Mouse (Mus musculus) liver, embryonic 12.5 days (tissue): ENCODE results near the gene Arntl. TPM values are rescaled to one million over a fixed set of nuclear protein-coding genes. Genes with fewer than 3 reads are reported as not detected.

ENCODE experiments used
- ATAC-seq: fragments of 200-750 bp; cut with Nextera tagmentation; 2 replicates; pipeline ENCODE4 v1.8.0; 2017; ENCODE audit warnings: moderate number of reproducible peaks, mild to moderate bottlenecking, moderate library complexity
- H3K27ac ChIP-seq: fragments of 300-500 bp; sonication (generic); 2 replicates; pipeline ENCODE4 v1.5.1; 2016; ENCODE audit warnings: mild to moderate bottlenecking
- H3K27me3 ChIP-seq: fragments of 300-500 bp; sonication (generic); replicated peaks from 2 replicates; pipeline ENCODE4 v1.6.1; 2016; ENCODE audit warnings: mild to moderate bottlenecking, moderate library complexity
- H3K36me3 ChIP-seq: fragments of 300-500 bp; sonication (generic); 2 replicates; pipeline ENCODE4 v1.6.1; 2016; ENCODE audit warnings: mild to moderate bottlenecking, moderate library complexity
- H3K4me1 ChIP-seq: fragments of 300-500 bp; sonication (generic); 2 replicates; pipeline ENCODE4 v1.6.1; 2016
- H3K4me2 ChIP-seq: fragments of 300-500 bp; sonication (generic); 2 replicates; pipeline ENCODE4 v1.6.1; 2016; ENCODE audit warnings: mild to moderate bottlenecking, moderate library complexity
- H3K4me3 ChIP-seq: fragments of 300-500 bp; sonication (generic); 2 replicates; pipeline ENCODE4 v1.5.1; 2016; ENCODE audit warnings: mild to moderate bottlenecking, moderate library complexity
- H3K9ac ChIP-seq: fragments of 300-500 bp; sonication (generic); 2 replicates; pipeline ENCODE4 v1.6.1; 2016; ENCODE audit warnings: mild to moderate bottlenecking, moderate library complexity
- H3K9me3 ChIP-seq: fragments of 300-500 bp; sonication (generic); replicated peaks from 2 replicates; pipeline ENCODE4 v1.6.1; 2016; ENCODE audit warnings: mild to moderate bottlenecking, moderate library complexity
- WGBS: fragments of 180-500 bp; shearing (Covaris S2); methylation state at CpG from one replicate; pipeline ENCODE4 v1.1.7; 2016; ENCODE audit not compliant: insufficient replicate concordance; 5-methylcytosine and 5-hydroxymethylcytosine counted together
- polyA plus RNA-seq: library from polyadenylated mRNA; unstranded; fragments of >200 nt; fragmentation: Nextera tagmentation; extraction: Ambion mirVana; gene quantifications from 2 replicates; pipeline ENCODE4 v1.2.1, GENCODE M21; 2016

The Arntl gene
- polyA plus RNA-seq, 1 experiment from 2014 or later: 5.4 TPM

- no peak overlapping the region for H3K27ac ChIP-seq
- no peaks in the 10 kb centered on the region for H3K27me3 ChIP-seq
- ATAC-seq: 0 out of 2 replicates have a peak, but pooled peaks have one; percentile 32
- H3K9ac ChIP-seq: no peak overlapping the region
- no peaks in the 10 kb centered on the region for H3K36me3 ChIP-seq
- no peak overlapping the region for H3K4me3 ChIP-seq
- 64% methylated on average over 8 of the region's 8 CpGs for WGBS
- no peaks in the 10 kb centered on the region for H3K4me1 ChIP-seq
- H3K4me2 ChIP-seq: no peak overlapping the region
- H3K9me3 ChIP-seq: no peaks in the 10 kb centered on the region
Observed at GRCm38 (mm10) chr7:113335250-113335649, 128.0 kb downstream of the Arntl start.

- Histone ChIP-seq H3K4me3 (no peak overlapping the region), H3K27ac (no peak overlapping the region), H3K9me3 (no peaks in the 10 kb centered on the region), H3K27me3 (no peaks in the 10 kb centered on the region), H3K4me2 (no peak overlapping the region), H3K36me3 (no peaks in the 10 kb centered on the region), H3K9ac (no peak overlapping the region), H3K4me1 (peaks cover 13% of the 10 kb centered on the region)
- WGBS: 47% methylated on average over 4 of the region's 4 CpGs
- ATAC-seq: no peak
Observed at GRCm38 (mm10) chr7:113347271-113347670, 140.0 kb downstream of the Arntl start.

GRCm38 (mm10) chr7:113347694-113348093 lies 140.4 kb downstream of the Arntl start:
- no peaks in the 10 kb centered on the region for H3K36me3 ChIP-seq
- no peak overlapping the region for H3K4me3 ChIP-seq
- no peaks in the 10 kb centered on the region for H3K9me3 ChIP-seq
- no peak for ATAC-seq
- no peak overlapping the region for H3K4me2 ChIP-seq
- WGBS: 86% methylated on average over 2 of the region's 2 CpGs
- H3K27ac ChIP-seq: no peak overlapping the region
- no peaks in the 10 kb centered on the region for H3K27me3 ChIP-seq
- H3K9ac ChIP-seq: no peak overlapping the region
- H3K4me1 ChIP-seq: peaks cover 13% of the 10 kb centered on the region

- ATAC-seq: peak; percentile 79
Observed at GRCm38 (mm10) chr7:113349089-113349488, 141.8 kb downstream of the Arntl start.

More at GRCm38 (mm10) chr7:113349089-113349488, 141.8 kb downstream of the Arntl start:
- Histone ChIP-seq H3K4me2 (no peak overlapping the region), H3K9ac (no peak overlapping the region), H3K36me3 (no peaks in the 10 kb centered on the region), H3K4me1 (peaks cover 13% of the 10 kb centered on the region), H3K4me3 (no peak overlapping the region), H3K27ac (no peak overlapping the region), H3K9me3 (no peaks in the 10 kb centered on the region), H3K27me3 (no peaks in the 10 kb centered on the region)
- 24% methylated on average over 1 of the region's 1 CpGs for WGBS

Other genes with a start within 250 kb of the Arntl start
- 11.2 and 11.7 TPM in 2 replicates for gene Btbd10, start 161.9 kb downstream of the Arntl start, polyA plus RNA-seq
- not detected in 2 replicates for gene Pth, start 181.1 kb downstream of the Arntl start, polyA plus RNA-seq